Mouse (Mus musculus) thymus, adult 2 months (tissue): ENCODE measurements around the gene 1700021F05Rik.

Experiments
- CTCF ChIP-seq: fragments of 200-500 bp; IDR thresholded peaks from 2 replicates; pipeline ENCODE4 v1.5.1; 2012; ENCODE audit warnings: mild to moderate bottlenecking, control low read depth, low read length, moderate library complexity, borderline replicate concordance; ENCODE audit not compliant: control insufficient read depth, poor library complexity, insufficient read depth; ENCODE audit errors: extremely low read depth
- POLR2A ChIP-seq: fragments of 200-500 bp; IDR thresholded peaks from 2 replicates; pipeline ENCODE4 v1.6.1; 2012; ENCODE audit warnings: mild to moderate bottlenecking, low read length, control low read depth, moderate library complexity; ENCODE audit not compliant: control insufficient read depth, poor library complexity, insufficient read depth; ENCODE audit errors: extremely low read depth

- no peak for TF ChIP-seq CTCF
- TF ChIP-seq POLR2A, result no peak
Observed at GRCm38 (mm10) chr10:43507051-43507450, 33.7 kb downstream of the 1700021F05Rik start.
